Mouse (Mus musculus): Measurements from ENCODE around the gene Psmd1. TPM values are rescaled to one million over a fixed set of nuclear protein-coding genes. Genes with fewer than 3 reads are reported as not detected.
A peak's percentile ranks its signal among the peaks of the same experiment; 100 is the strongest.

The Psmd1 gene
- polyA plus RNA-seq, 1 experiment from 2014 or later = 72.8 TPM

DNA sequence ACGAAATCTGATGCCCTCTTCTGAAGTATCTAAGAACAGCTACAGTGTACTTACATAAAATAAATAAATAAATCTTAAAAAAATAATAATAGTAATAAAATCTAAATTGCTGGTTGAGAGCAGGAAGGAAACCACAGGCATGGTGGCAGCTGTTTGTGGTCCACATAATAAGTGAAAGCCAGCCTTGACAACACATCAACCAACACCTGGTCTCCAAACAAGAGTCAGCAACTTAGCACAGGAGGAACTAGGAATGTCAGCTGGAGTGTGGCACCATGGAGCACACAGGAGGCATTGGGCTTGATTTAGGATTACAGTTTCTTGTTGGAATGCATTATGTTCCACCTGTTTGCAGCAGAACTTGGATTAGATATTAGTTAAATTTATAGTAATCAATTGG is 40.9 kb downstream of the Psmd1 start:
- H3K4me2 ChIP-seq (replicated peaks; ENCODE audit: low read depth) = no peak overlapping the region
- H3K4me1 ChIP-seq (replicated peaks; ENCODE audit: control insufficient read depth, insufficient read depth, low read length) = no peaks in the 10 kb centered on the region
- no peak overlapping the region for H3K4me3 ChIP-seq (ENCODE audit: low read depth, low read length)
- TF ChIP-seq CTCF (IDR thresholded peaks at IDR 0.05; ENCODE audit: low read depth) = no peak
- no peak overlapping the region for H3K9ac ChIP-seq (ENCODE audit: low read depth, low read length)
- no peaks in the 10 kb centered on the region for H3K9me3 ChIP-seq (ENCODE audit: control insufficient read depth)
- ATAC-seq = no peak
- H3K36me3 ChIP-seq (ENCODE audit: control insufficient read depth, insufficient read depth) = peaks cover 9% of the 10 kb centered on the region; the same call in 1 of the 2 replicates
- H3K27ac ChIP-seq (ENCODE audit: low read depth, low read length) = no peak overlapping the region
- WGBS = 100% methylated on average over 1 of the region's 1 CpGs
- no peaks in the 10 kb centered on the region for H3K27me3 ChIP-seq (replicated peaks; ENCODE audit: control insufficient read depth, insufficient read depth, low read length)

DNA sequence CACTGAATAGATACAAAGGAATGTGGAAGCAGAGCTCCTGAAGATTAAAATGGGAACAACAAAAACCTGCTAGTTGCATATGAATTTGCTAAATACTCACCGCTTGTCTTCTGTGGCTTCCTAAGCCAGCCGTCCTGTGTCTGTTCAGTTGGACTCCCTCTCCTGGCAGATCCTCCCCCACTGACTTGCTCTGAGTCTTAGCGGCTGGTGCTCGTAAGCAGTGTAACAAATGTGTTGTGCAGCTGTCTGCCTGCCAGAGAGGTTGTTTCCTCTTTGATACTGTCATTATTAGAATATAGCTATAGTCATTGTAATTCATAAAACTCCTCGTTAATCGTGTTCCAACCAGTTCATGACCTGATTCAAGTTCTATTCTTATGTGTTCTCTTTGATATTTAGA is 47.6 kb downstream of the Psmd1 start, which contains the start of gene Htr2b:
Htr2b (minus strand) TSS at position 192 of the 400 bp plus-strand sequence.
- Histone ChIP-seq H3K9ac (ENCODE audit: low read depth, low read length) (no peak within 1 kb of the TSS), H3K9me3 (ENCODE audit: control insufficient read depth) (no peaks in the 10 kb centered on the region), H3K4me1 (replicated peaks; ENCODE audit: control insufficient read depth, insufficient read depth, low read length) (no peaks in the 10 kb centered on the region), H3K27me3 (replicated peaks; ENCODE audit: control insufficient read depth, insufficient read depth, low read length) (no peaks in the 10 kb centered on the region), H3K27ac (ENCODE audit: low read depth, low read length) (no peak within 1 kb of the TSS), H3K36me3 (ENCODE audit: control insufficient read depth, insufficient read depth) (peaks cover 6% of the 10 kb centered on the region), H3K4me2 (replicated peaks; ENCODE audit: low read depth) (no peak within 1 kb of the TSS), H3K4me3 (ENCODE audit: low read depth, low read length) (no peak within 1 kb of the TSS)
- 57% methylated on average over 6 of the region's 6 CpGs for WGBS
- ATAC-seq = no peak
- peak; percentile 29 for TF ChIP-seq CTCF (IDR thresholded peaks at IDR 0.05; ENCODE audit: low read depth)

- no peak for ATAC-seq
- Histone ChIP-seq H3K4me1 (replicated peaks; ENCODE audit: control insufficient read depth, insufficient read depth, low read length) (no peaks in the 10 kb centered on the region), H3K4me3 (ENCODE audit: low read depth, low read length) (no peak overlapping the region), H3K36me3 (ENCODE audit: control insufficient read depth, insufficient read depth) (peaks cover 7% of the 10 kb centered on the region; the same call in 1 of the 2 replicates), H3K27me3 (replicated peaks; ENCODE audit: control insufficient read depth, insufficient read depth, low read length) (no peaks in the 10 kb centered on the region), H3K9ac (ENCODE audit: low read depth, low read length) (no peak overlapping the region), H3K27ac (ENCODE audit: low read depth, low read length) (no peak overlapping the region), H3K4me2 (replicated peaks; ENCODE audit: low read depth) (no peak overlapping the region), H3K9me3 (ENCODE audit: control insufficient read depth) (no peaks in the 10 kb centered on the region)
- TF ChIP-seq CTCF (IDR thresholded peaks at IDR 0.05; ENCODE audit: low read depth) = no peak
- WGBS = 92% methylated on average over 3 of the region's 3 CpGs
Observed at GRCm38 (mm10) chr1:86114141-86114540, 50.0 kb downstream of the Psmd1 start.

- no peaks in the 10 kb centered on the region for H3K9me3 ChIP-seq (ENCODE audit: control insufficient read depth)
- peaks cover 25% of the 10 kb centered on the region for H3K36me3 ChIP-seq (ENCODE audit: control insufficient read depth, insufficient read depth)
- no peak for TF ChIP-seq CTCF (IDR thresholded peaks at IDR 0.05; ENCODE audit: low read depth)
- no peak overlapping the region for H3K4me3 ChIP-seq (ENCODE audit: low read depth, low read length)
- no peak overlapping the region for H3K4me2 ChIP-seq (replicated peaks; ENCODE audit: low read depth)
- H3K27me3 ChIP-seq (replicated peaks; ENCODE audit: control insufficient read depth, insufficient read depth, low read length) = no peaks in the 10 kb centered on the region
- ATAC-seq = no peak
- H3K27ac ChIP-seq (ENCODE audit: low read depth, low read length) = no peak overlapping the region
- H3K9ac ChIP-seq (ENCODE audit: low read depth, low read length) = no peak overlapping the region
- 76% methylated on average over 4 of the region's 4 CpGs for WGBS
- H3K4me1 ChIP-seq (replicated peaks; ENCODE audit: control insufficient read depth, insufficient read depth, low read length) = no peaks in the 10 kb centered on the region
Observed at GRCm38 (mm10) chr1:86119549-86119948, 55.4 kb downstream of the Psmd1 start.

DNA sequence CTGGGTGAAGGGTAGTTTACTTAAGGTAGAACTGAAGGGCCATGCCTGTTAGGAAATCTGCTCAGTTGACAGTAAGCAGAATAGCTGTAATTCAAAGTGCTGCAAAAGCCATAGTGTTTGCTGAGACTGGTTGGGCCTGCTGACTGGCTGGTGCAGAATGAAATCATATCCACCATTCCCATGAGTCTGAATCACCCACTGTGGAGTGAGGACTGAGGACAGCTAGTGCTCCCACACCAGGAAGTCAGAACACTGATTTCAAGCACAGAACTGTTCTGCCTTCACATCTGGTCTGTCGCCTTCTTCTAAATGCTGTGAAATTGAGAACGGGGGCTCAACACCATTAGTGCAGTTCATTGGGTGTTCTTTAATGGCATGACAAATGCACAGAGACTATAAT is 61.8 kb downstream of the Psmd1 start:
- no peaks in the 10 kb centered on the region for H3K9me3 ChIP-seq (ENCODE audit: control insufficient read depth)
- no peak overlapping the region for H3K4me3 ChIP-seq (ENCODE audit: low read depth, low read length)
- no peaks in the 10 kb centered on the region for H3K27me3 ChIP-seq (replicated peaks; ENCODE audit: control insufficient read depth, insufficient read depth, low read length)
- H3K36me3 ChIP-seq (ENCODE audit: control insufficient read depth, insufficient read depth) = peaks cover 59% of the 10 kb centered on the region
- TF ChIP-seq CTCF (IDR thresholded peaks at IDR 0.05; ENCODE audit: low read depth) = no peak
- H3K4me1 ChIP-seq (replicated peaks; ENCODE audit: control insufficient read depth, insufficient read depth, low read length) = no peaks in the 10 kb centered on the region
- H3K4me2 ChIP-seq (replicated peaks; ENCODE audit: low read depth) = no peak overlapping the region
- no peak for ATAC-seq
- 97% methylated on average over 2 of the region's 2 CpGs for WGBS
- H3K27ac ChIP-seq (ENCODE audit: low read depth, low read length) = no peak overlapping the region
- H3K9ac ChIP-seq (ENCODE audit: low read depth, low read length) = no peak overlapping the region

DNA sequence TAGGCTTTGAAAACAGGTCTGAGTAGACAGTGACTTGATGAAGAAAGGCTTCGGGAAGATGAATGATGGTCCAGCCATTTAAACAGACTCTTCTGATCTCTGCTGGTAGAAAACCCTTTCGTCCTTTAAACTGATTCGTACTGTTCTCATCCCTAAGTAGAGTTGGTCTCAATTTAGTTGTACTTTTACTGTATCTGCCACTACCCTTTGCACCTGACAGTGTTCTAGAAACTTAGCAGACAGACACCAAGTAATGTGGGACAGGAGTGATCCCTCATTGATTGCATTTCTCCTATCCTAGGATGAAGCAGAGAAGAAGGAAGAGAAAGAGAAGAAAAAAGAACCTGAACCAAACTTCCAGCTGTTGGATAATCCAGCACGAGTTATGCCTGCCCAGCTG is 69.2 kb downstream of the Psmd1 start, which contains the start of gene Gm21972:
Gm21972 (plus strand) TSS at position 301 of the 400 bp plus-strand sequence.
- no peak within 1 kb of the TSS for H3K9ac ChIP-seq (ENCODE audit: low read depth, low read length)
- no peak within 1 kb of the TSS for H3K27ac ChIP-seq (ENCODE audit: low read depth, low read length)
- no peaks in the 10 kb centered on the region for H3K27me3 ChIP-seq (replicated peaks; ENCODE audit: control insufficient read depth, insufficient read depth, low read length)
- H3K36me3 ChIP-seq (ENCODE audit: control insufficient read depth, insufficient read depth) = peaks cover 72% of the 10 kb centered on the region
- no peak for ATAC-seq
- no peaks in the 10 kb centered on the region for H3K9me3 ChIP-seq (ENCODE audit: control insufficient read depth)
- WGBS = 94% methylated on average over 4 of the region's 4 CpGs
- H3K4me2 ChIP-seq (replicated peaks; ENCODE audit: low read depth) = no peak within 1 kb of the TSS
- TF ChIP-seq CTCF (IDR thresholded peaks at IDR 0.05; ENCODE audit: low read depth) = no peak
- H3K4me3 ChIP-seq (ENCODE audit: low read depth, low read length) = no peak within 1 kb of the TSS
- no peaks in the 10 kb centered on the region for H3K4me1 ChIP-seq (replicated peaks; ENCODE audit: control insufficient read depth, insufficient read depth, low read length)

DNA sequence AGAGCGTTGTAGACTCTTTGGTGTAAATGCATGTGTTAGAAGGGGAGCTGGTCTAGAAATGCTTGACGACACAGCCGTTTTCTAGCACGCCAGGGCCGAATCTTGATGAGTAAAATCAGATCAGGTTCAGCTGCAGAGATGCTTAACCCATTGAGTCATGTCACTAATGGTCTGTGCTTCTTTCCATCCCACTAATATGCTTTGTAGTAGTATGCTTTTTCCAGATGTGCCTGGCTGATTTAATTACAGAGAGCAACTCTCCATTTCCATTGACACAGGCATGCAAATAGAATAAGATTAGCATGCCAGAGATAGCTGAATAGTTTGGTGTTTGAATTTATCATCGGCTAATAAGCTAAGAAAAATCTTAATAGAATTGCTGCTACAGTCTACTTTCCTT is 71.1 kb downstream of the Psmd1 start:
- TF ChIP-seq CTCF (IDR thresholded peaks at IDR 0.05; ENCODE audit: low read depth) = no peak
- no peak for ATAC-seq
- Histone ChIP-seq H3K4me3 (ENCODE audit: low read depth, low read length) (no peak overlapping the region), H3K36me3 (ENCODE audit: control insufficient read depth, insufficient read depth) (peaks cover 60% of the 10 kb centered on the region), H3K9ac (ENCODE audit: low read depth, low read length) (no peak overlapping the region), H3K4me2 (replicated peaks; ENCODE audit: low read depth) (no peak overlapping the region), H3K9me3 (ENCODE audit: control insufficient read depth) (no peaks in the 10 kb centered on the region), H3K27ac (ENCODE audit: low read depth, low read length) (no peak overlapping the region), H3K27me3 (replicated peaks; ENCODE audit: control insufficient read depth, insufficient read depth, low read length) (no peaks in the 10 kb centered on the region), H3K4me1 (replicated peaks; ENCODE audit: control insufficient read depth, insufficient read depth, low read length) (no peaks in the 10 kb centered on the region)
- WGBS = 93% methylated on average over 6 of the region's 6 CpGs
